Mouse (Mus musculus) large intestine, adult 2 months (tissue): Measurements from ENCODE around the gene Chmp4b. TPM values are rescaled to one million over a fixed set of nuclear protein-coding genes. Genes with fewer than 3 reads are reported as not detected.

ENCODE experiments used
- DNase-seq: peaks from one replicate; pipeline ENCODE4 v3.0.0-alpha.2; 2012; ENCODE audit warnings: low read depth, low spot score
- WGBS: fragments of 180-500 bp; shearing (Covaris S2); methylation state at CpG from one replicate; pipeline ENCODE4 v1.1.7; 2018; 5-methylcytosine and 5-hydroxymethylcytosine counted together
- polyA plus RNA-seq: library from polyadenylated mRNA; depleted of rRNA; stranded (reverse); fragments of >200 nt; gene quantifications from 2 replicates; pipeline ENCODE4 v1.2.3, GENCODE M21; 2012

Gene Chmp4b
- polyA plus RNA-seq, 1 experiment, result 187 TPM

DNA sequence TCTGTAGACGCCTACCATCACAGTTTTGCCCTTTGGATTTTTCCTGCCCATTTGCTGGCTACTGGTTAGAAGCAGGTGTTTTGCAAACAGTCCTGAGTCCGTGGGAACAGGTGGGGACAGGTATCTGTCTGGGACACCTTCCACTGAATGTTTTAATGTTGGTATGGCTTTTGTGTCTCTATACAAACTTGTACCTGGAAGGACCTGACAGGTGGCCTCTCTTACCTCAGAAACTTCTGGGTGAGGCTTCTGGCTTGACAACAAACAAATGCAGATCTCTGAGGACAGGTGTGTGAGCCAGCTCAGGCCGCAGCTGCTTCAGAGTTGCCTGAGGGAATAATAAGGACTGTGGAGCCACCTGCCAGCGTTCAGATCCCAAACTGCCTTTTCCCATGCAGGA is 12.4 kb upstream of the Chmp4b start:
- WGBS, result 44% methylated on average over 4 of the region's 4 CpGs
- no peak for DNase-seq

DNA sequence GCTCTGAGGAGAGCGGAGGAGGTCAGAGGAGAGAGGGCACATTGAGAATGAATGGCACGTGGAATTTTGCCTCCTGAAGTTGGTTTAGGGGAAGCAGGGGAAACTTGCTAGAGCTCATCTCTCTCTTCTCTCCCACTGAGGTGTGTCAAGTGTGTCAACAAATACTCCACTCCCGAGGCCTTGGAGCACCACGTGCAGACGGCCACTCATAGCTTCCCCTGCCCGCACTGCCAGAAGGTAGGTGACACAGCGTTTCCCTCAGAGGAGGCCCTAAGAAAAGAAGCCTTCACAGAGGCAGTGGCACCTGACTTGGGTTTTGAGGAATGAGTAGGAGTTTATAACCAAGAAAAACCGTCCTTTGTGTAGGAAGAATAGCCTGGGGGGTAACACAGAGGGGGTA is 10.3 kb upstream of the Chmp4b start:
- 46% methylated on average over 8 of the region's 8 CpGs for WGBS
- no peak for DNase-seq

DNA sequence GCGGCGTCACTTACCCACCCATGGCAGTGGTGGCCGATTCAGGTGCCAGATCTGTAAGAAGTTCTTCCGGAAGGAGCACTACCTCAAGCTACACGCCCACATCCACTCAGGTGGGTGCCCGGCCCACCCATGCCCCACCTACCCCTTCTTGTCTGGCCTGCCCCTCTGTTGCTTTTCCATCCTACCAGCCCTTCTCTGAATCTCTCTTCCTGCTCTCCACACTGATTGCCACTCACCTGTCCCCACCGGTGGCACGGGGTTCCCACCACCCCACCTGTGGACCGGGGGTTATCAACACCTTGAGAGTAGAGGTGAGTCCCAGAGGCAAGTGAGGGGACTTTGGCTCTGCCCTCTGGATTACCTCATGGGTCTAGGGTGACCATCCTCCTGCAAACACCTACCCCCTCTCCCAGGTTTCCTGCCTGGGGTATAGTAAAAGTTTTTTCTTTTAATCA is 9.5 kb upstream of the Chmp4b start:
- 39% methylated on average over 9 of the region's 9 CpGs for WGBS
- DNase-seq, result no peak

DNA sequence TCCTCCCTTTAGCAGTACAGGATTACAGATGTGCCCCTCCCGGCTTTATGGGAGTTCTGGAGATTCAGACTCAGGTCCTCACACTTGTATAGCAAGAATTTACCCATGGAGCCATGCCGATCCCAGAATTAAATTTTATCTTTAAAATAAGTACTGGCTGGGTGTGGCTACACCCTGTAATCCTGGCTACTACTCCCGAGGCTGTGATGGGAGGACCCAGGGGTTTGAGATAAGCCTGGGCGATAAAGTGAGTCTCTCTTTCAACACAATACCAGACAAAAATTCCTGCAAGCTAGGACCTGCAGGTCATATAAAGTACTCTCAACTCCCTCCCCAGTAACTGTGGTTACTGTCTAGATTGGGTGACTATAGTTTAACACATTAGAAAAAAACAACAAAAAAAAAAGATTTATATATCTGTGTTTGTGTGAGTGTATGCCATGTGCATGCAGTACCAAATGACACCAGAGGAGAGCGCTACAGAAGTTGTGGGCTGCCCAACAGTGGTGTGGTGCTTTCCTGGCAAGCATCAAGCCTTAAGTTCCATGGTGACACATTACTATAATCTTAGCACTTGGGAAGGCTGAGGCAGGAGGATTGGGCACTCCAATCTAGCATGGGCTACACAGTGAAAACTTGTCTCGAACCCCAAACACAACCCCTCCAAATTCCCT is 8.7 kb upstream of the Chmp4b start:
- 55% methylated on average over 6 of the region's 6 CpGs for WGBS
- DNase-seq, result no peak

DNA sequence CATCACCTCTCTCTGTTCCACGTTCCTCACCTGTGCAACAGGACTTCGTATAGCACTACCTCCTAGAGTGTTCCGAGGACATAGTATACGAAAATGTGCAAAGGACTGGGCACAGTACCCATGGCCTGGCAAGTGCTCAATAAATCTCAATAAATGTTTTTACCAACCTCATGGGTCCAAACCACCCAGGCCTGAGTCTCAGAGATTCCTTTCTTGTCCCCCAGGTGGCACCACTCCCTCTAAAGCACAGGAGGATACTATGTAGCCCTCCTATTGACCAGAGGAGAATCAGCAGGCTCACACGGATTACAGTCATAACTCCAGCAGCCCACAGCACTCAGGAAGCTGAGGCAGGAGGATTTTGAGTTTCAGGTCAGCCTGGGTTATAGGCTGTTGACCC is 4.9 kb upstream of the Chmp4b start:
- no peak for DNase-seq
- 74% methylated on average over 5 of the region's 5 CpGs for WGBS

DNA sequence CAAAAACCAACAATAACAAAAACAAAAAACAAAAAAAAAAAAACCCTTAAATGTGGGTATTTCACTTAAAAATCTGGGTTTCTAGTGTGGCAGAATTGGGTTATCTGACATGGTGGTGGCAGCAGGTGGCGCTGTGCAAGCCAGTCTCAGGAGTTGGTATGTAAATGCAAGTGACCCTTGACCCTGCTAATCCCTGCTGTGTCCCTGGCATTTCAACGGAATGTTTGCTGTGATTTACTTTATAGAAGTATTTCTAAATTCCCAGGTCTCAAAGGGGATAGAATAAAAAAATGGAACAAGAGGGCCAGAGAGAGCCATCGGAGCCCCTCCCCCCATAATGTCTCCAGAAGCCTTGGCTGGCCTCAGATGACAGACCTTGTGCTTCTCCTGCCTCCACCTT is 3.4 kb upstream of the Chmp4b start:
- WGBS, result 16% methylated on average over 3 of the region's 3 CpGs
- DNase-seq, result no peak

DNA sequence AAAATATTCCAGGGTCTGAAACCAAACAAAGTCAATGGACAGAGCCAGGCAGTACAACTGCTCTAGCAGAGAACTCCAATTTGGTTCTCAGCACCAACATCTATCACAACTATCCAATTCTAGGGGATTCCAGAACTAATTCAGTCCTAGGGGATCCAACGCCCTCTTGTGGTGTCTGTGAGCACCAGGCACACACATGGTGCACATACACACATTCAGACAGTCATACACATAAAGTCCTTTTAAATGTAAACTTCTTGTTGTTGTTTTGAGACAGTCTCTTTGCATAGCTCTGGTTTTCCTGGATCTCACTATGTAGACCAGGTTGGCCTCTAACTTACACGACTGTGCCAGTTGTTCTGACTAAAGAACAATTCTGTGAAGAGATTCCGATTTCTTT is 1.1 kb upstream of the Chmp4b start:
- 80% methylated on average over 3 of the region's 3 CpGs for WGBS
- DNase-seq, result no peak

DNA sequence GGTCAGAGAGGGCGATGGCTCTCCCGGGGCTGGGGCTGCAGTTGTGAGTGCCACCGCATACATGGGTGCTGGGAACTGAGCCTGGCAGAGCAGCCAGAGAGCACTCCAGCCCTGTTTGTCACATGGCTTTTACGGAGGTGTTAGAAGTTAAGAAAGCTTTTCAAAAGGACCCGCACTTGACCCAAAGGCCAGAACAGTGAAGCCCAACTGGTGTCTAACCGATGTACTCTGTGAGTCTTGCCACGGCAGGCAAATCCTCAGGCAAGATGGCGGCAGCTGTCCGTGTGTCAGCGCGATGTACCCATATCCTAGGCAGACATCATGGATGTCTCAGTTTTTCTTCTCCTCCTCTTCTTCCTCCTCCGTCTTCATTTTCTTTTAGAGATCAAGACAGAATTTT is 3.5 kb downstream of the Chmp4b start:
- no peak for DNase-seq
- 96% methylated on average over 12 of the region's 12 CpGs for WGBS

DNA sequence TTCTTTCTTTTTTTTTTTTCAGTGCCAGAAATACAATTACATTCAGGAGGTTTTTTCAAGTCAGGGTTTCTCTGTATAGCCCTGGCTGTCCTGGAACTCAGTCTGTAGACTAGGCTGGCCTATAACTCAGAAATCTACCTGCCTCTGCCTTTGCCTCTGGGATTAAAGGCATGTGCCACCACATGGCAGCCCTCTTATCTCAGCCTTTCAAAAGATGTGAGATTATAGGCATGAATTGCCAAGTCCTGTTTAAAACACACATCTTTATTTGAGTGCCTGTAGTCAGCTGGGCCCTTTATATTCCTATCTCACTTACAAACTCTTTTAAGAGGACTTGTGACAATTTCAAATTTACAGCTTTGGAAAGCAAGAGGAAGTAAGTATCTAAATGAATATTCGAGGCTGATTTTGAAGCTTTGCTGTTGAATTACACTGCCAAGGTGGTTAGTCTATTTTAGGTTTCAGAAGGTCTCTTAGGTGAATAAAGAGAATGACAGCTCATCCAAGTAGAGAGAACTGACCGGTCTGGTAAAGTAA is 4.4 kb downstream of the Chmp4b start:
- DNase-seq, result no peak
- 43% methylated on average over 2 of the region's 2 CpGs for WGBS

DNA sequence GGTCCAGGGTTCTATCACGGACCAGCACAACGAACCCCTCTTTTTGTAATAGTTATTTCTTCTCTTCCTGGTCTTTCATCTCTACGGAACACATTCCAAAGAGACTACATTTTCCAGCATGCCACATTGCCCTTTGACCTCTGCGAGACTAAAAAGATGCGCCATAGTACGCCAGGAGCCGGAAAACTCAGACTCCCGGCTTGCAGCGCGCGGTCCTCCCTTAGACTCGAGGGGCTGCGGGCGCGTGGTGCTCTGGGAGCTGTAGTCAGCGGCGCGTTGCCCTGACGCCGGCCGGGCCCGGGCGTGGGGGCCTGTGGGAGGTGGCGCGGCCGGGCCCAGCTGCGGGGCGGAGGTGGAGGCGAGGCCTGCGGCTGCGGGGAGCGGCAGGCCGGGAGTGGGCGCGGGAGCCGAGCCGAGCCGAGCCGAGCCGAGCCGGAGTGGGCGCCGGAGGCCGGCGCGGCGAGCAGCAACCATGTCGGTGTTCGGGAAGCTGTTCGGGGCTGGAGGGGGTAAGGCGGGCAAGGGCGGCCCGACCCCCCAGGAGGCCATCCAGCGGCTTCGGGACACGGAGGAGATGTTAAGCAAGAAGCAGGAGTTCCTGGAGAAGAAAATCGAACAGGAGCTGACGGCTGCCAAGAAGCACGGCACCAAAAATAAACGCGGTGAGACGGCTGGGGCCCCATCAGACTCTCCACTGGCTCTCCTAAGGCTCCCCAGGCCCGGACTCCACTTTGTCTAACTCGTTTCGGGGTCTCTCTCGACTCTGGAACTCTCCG is 5.4 kb downstream of the Chmp4b start:
- peak; percentile 97 for DNase-seq

DNA sequence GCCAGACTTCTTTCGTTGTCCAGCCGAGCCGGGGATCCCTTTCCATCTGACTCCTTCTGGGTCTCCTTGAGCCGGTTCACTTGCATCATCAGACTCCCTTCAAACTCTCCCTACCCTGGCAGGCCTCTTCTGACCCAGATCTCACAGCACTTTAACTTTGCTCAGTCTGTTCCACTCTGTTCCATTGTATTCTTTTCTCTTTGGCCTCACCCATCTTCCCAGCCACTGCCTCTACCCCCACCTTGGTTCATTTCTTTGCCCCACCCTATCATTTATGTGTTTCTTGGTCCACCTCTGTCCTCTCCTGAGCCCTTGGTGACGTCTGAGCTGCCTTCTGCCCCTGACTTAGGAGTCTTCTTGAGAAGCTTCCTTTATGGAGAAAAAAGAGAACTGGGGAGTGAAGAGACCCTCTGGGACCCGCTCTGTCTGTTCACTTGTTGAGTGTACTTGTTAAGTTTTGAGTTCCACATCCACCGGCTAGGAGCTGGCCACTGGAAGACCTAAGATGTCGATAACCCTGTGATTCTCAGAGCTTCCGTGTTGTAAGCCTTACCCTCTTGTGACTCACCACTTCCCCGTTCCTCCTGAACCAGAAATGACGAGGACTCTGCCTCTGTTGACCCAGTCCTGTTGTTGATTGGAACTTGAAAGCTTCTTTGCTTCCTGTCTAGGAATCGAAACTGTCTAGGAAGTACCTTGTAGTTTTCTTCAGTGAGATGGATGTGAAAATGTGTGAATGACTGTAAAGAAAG is 6.2 kb downstream of the Chmp4b start:
- DNase-seq, result peak; percentile 85
- under 1% methylated on average over 12 of the region's 12 CpGs for WGBS

More for the DNA sequence above, 5.4 kb downstream of the Chmp4b start:
- WGBS, result under 1% methylated on average over 67 of the region's 67 CpGs

DNA sequence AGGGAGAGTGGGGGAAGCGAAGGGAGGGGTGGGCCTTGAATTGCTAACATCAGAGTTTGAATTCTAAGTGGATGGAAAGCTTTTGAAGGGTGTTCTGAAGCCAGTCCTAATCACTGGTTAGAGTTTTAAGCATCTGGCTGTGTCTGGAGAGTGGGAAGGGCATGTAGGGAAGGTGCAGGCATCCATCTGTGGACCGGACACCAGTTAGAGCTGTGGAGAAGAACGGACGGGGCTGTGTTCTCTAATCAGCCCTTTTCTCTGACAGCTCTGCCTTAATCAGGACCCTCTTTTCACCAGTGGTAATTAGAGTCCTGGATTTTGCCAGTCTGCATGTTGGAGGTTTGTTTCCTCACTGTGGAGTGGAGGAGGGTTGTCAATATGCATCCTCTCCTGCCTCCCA is 7.6 kb downstream of the Chmp4b start:
- 78% methylated on average over 4 of the region's 4 CpGs for WGBS
- DNase-seq, result no peak

DNA sequence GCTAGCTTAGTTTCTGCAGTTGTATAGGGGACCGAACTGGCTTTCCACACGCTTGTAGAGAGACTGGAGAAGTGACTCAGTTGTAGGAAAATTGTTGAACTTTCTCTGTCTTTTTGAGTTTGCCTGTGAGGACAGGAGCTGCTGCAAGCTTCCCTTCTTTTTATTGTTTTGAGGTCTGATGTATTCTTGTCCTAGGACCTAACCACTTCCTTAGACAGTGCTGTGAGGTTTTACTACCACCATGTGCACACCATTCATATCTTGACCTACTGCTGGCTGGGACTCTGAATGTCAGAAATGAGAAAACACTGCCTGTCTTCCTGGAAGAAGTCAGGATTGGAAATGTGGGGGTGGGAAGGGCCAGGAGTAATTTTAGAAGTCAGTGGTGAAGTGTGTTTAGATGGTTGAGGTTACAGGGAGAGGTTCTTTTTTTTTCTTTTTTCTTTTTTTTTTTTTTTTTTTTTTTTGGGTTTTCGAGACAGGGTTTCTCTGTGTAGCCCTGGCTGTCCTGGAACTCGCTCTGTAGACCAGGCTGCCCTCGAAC is 8.1 kb downstream of the Chmp4b start:
- WGBS, result 50% methylated on average over 5 of the region's 5 CpGs
- DNase-seq, result no peak

DNA sequence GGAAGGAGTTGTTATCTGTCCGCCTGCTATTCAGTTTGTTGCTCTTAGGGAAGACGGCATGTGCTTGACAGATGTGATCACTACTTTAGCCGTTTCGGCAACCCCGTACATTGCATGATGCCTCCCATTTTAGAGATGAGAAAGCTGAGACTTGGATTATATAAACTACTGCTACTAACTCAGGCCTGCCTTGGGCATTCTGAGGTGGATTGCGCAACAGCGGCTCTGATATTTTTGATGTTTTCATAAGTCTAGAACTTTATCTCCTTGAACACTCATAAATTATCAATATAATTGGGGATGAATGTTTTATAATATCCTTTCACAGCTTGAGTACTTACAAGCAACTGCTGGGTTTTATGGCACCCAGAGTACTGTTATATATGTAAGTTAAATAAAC is 17.2 kb downstream of the Chmp4b start:
- 88% methylated on average over 7 of the region's 7 CpGs for WGBS
- no peak for DNase-seq

DNA sequence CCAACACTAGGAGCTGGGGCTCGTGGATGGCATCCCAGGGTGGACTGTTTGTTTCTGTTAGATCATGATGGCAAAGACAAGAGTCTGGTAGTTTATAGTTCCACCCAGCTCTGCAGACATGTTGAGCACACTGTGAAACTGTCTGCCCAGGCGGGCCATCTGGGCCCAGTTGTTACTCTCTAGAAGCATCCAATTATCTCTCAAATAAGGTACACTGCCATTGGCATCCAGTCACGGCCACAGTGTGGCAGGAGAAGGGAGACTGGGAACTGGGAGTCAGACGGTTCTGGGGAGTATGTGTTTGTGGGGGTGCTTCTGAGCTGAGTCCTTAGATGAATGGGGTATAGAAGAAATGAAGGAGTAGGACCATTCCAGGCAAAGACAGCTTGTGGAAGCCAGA is 18.6 kb downstream of the Chmp4b start:
- no peak for DNase-seq
- WGBS, result 67% methylated on average over 4 of the region's 4 CpGs

DNA sequence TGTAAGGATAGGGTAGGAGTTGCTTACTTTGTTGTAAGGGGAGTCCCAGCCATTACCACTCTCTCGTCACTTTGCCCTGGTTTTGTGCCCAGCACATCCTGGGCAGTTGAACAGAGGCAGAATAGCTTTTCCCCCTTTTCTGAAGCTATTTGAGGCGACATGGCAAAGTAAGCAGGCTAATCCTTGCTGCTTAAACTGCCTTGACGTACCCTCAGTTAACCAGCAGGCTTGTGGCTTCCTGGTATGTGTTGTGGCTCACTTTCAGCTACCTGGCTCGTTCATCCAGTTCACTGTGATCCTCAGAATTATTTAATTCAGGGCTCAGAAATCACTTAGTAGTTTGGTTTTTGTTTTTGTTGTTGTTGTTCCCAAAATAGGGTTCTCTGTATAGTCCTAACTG is 19.2 kb downstream of the Chmp4b start:
- no peak for DNase-seq
- WGBS, result 79% methylated on average over 4 of the region's 4 CpGs

DNA sequence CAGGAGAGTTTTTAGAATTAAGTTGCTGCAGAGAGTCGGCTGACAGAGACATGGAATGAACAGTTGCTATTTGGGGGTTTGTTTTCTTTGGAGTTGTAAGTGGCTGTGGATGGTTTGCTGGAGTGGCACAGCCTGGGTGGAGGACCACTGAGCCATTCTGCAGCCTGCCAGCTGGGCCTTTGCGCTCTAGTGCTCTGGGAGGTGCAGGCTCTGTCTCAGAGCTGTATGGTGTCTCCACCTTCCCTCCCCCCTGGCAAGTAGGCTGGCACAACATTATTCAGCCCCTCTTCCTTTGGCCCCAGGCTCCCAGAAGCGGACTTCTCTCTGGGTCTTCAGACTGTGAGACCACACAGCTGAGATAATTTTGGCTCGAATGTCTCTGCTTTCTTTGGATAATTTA is 22.5 kb downstream of the Chmp4b start:
- 81% methylated on average over 4 of the region's 4 CpGs for WGBS
- no peak for DNase-seq

DNA sequence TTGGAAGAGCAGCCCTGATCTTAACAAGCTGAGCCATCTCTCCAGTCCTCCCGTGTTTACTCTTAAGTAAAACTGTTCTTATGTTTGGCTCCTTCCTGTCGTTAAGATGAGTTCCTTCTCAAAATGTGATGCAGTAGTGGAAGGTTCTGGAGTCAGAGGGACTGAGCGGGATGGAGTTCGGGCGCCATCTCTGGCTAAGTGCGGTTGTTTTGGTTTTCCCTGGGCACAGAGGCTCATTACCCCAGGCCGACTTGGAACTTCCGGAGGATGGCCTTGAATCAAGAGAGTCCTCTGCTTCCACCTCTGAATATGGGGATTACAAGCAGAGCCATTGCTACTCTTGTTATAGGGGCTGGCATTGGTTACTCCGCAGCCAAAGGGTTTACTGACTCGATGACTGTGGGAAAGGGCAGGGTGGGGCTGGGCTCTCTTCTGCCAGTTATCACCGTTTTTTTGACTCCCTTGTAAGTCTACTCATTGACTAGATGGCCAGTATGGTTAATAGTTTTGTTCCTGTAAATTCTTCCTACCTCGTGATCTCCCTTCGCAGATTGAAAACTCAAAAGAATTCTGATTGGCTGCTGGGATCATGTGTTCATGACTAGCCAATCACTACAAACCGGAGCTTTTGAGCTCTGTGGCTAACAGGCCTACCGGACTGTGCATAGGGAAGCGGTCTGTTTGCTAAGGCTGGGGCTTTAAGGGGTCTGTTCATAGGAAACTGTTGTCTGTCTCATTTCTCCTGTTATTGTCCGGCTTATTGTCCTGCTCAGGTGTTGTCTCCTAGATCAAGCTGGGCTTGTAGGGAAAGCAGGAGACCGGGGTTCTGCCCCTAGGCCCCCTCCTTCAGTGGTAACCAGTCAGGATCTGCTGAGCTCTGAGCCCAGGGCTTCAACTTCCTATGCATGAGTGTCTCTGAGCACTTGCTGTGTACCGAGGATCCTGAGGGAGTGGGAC is 25.4 kb downstream of the Chmp4b start:
- WGBS, result 60% methylated on average over 19 of the region's 19 CpGs
- no peak for DNase-seq

DNA sequence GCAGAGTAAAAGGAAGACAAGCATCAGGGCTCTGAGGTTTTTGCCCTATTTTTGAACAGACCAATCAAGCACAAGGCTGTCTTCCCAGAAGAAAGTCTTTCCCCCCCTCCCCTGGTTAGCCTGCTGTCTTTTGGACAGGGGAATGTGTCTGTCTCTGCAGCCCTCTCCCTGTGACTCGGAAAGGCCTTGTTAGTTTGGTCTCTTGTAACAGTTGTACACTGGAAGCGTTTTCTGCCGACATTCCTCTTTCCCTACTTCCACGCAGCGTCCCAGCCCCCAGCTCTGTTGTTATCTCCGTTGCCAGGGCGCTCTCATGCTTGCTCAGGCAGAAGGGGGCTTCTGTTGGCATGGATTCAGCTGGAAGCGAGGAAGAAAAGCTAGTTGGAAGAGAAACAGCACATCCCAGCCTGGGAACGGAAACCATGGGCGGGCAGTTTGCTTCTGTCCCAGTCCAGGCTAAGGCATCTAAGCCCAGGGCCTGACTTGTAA is 26.2 kb downstream of the Chmp4b start:
- WGBS, result 62% methylated on average over 10 of the region's 10 CpGs
- no peak for DNase-seq
